Mouse (Mus musculus) kidney, adult 2 months (tissue): Measurements from ENCODE around the gene Enpp1. TPM values are rescaled to one million over a fixed set of nuclear protein-coding genes. Genes with fewer than 3 reads are reported as not detected.

Experiments used
- DNase-seq: peaks from one replicate; pipeline ENCODE4 v3.0.0; 2021
- H3K27ac ChIP-seq: fragments of 200-500 bp; 2 replicates; pipeline ENCODE4 v1.5.1; 2012; ENCODE audit warnings: low read depth, low read length, control low read depth, inconsistent platforms; ENCODE audit not compliant: insufficient read depth
- H3K27me3 ChIP-seq: fragments of 200-500 bp; replicated peaks from 2 replicates; pipeline ENCODE4 v1.6.1; 2012; ENCODE audit warnings: mild to moderate bottlenecking, moderate library complexity, low read length, inconsistent platforms; ENCODE audit not compliant: control insufficient read depth, insufficient read depth
- H3K36me3 ChIP-seq: fragments of 200-500 bp; 2 replicates; pipeline ENCODE4 v1.6.1; 2012; ENCODE audit warnings: mild to moderate bottlenecking, moderate library complexity, low read length, inconsistent platforms; ENCODE audit not compliant: control insufficient read depth, insufficient read depth
- H3K4me1 ChIP-seq: fragments of 200-500 bp; 2 replicates; pipeline ENCODE4 v1.6.1; 2011; ENCODE audit warnings: low read length; ENCODE audit not compliant: control insufficient read depth, insufficient read depth
- H3K4me3 ChIP-seq: fragments of 200-500 bp; 2 replicates; pipeline ENCODE4 v1.5.1; 2011; ENCODE audit warnings: mild to moderate bottlenecking, low read depth, low read length, control low read depth; ENCODE audit not compliant: insufficient read depth
- CTCF ChIP-seq: fragments of 200-500 bp; conservative IDR thresholded peaks from 2 replicates; pipeline ENCODE4 v1.5.1; 2011; ENCODE audit warnings: low read depth, mild to moderate bottlenecking, control low read depth, low read length, moderate library complexity, mixed read lengths; ENCODE audit not compliant: insufficient read depth, insufficient read length
- POLR2A ChIP-seq: fragments of 200-500 bp; IDR thresholded peaks from one replicate; pipeline ENCODE4 v1.6.1; 2011; ENCODE audit warnings: low read depth, low read length, control low read depth
- WGBS: fragments of 180-500 bp; shearing (Covaris S2); methylation state at CpG from one replicate; pipeline ENCODE4 v1.1.7; 2018; 5-methylcytosine and 5-hydroxymethylcytosine counted together
- polyA plus RNA-seq: library from polyadenylated mRNA; depleted of rRNA; stranded (reverse); fragments of >200 nt; gene quantifications from 2 replicates; pipeline ENCODE4 v1.2.3, GENCODE M21; 2012

Gene Enpp1
- polyA plus RNA-seq, 1 experiment, result 8.5 TPM

DNA sequence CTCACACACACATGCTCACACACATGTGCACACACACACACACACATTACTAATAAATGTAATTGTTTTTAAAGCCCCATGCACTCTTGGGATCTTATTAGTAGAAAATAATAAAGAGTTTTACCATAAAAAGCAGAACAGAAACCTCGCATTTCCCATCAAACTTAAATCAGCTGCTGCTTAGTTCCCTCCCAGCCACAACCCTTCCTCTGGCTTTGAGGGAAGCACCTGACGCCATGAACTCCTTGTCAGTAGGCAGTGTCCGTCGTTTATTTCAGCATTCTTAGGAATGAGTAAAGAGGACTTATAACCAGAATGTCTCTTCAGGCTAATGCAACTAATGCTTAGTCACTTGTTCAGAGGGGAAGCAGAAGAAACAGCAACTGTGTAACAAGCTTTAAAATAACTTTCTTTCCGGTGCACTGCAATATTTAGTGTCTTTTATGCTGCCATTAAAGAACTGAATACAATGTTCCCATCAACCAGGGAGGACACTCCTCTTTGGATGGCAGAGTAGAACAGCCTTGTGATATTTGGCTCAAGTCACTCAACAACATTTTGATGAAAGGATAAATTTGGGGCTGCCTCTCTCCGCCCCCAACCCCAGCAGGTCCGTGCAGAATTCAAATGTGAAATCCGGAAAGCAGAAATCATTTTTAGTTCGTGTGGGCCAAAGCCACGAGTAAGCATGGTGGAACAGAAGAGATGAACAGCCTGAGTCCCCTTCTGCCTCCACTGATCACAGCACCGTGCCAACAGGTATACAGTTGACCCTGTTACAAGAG lies 69.0 kb downstream of the Enpp1 start:
- peaks cover 2% of the 10 kb centered on the region; the same call in 1 of the 2 replicates for H3K4me1 ChIP-seq
- no peaks in the 10 kb centered on the region; the same call in none of the 2 replicates for H3K36me3 ChIP-seq
- TF ChIP-seq CTCF, result no peak
- TF ChIP-seq POLR2A, result no peak
- 87% methylated on average over 11 of the region's 11 CpGs for WGBS
- no peaks in the 10 kb centered on the region for H3K27me3 ChIP-seq
- no peak for DNase-seq
- no peak overlapping the region for H3K27ac ChIP-seq
- no peak overlapping the region for H3K4me3 ChIP-seq

GRCm38 (mm10) chr10:24641416-24642140 lies 70.4 kb downstream of the Enpp1 start:
- WGBS, result 48% methylated on average over 14 of the region's 14 CpGs
- no peaks in the 10 kb centered on the region for H3K27me3 ChIP-seq
- H3K4me3 ChIP-seq, result no peak overlapping the region
- TF ChIP-seq CTCF (no peak), POLR2A (no peak)
- no peaks in the 10 kb centered on the region; the same call in none of the 2 replicates for H3K36me3 ChIP-seq
- H3K27ac ChIP-seq, result no peak overlapping the region
- peaks cover 2% of the 10 kb centered on the region; the same call in 1 of the 2 replicates for H3K4me1 ChIP-seq
- DNase-seq, result no peak

DNA sequence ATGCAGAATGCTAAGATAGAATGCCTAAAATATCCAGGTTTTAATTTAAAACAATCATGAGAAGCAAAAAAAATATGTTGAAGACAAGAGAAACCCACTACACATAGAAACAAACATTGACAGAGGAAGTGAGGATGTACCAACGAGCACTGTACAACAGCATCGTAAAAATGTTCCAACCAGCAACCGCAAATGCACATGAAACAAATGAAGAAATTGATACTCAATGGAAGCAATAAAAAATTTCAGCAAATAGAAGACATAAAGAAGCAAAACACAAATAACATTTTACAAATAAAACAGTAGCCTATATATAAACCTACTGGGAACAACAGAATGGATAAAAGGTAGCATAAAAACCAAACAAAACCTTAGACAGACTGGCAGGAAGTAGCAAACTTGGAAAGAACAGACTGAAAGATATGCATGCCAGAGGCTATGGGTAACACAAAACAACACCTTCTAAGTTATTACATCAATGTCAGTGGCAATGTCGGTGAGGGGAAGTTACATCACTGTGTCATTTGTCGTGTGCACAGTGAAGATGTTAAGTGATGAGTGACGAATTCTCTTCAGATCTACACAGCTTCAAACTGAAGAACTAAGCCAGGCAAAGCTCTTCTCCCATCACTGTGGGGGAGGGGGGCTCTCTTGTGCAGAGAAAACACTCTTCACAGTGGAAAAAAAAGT lies 71.6 kb downstream of the Enpp1 start:
- no peak overlapping the region for H3K4me3 ChIP-seq
- peaks cover 2% of the 10 kb centered on the region; the same call in 1 of the 2 replicates for H3K4me1 ChIP-seq
- H3K27ac ChIP-seq, result no peak overlapping the region
- no peak for TF ChIP-seq POLR2A
- no peak for TF ChIP-seq CTCF
- no peak for DNase-seq
- WGBS, result 75% methylated on average over 6 of the region's 6 CpGs
- H3K36me3 ChIP-seq, result no peaks in the 10 kb centered on the region; the same call in 1 of the 2 replicates
- H3K27me3 ChIP-seq, result no peaks in the 10 kb centered on the region

- Histone ChIP-seq H3K27ac (no peak overlapping the region), H3K4me1 (peaks cover 2% of the 10 kb centered on the region; the same call in 1 of the 2 replicates), H3K36me3 (no peaks in the 10 kb centered on the region; the same call in 1 of the 2 replicates), H3K4me3 (no peak overlapping the region), H3K27me3 (no peaks in the 10 kb centered on the region)
- TF ChIP-seq CTCF, result no peak
- 60% methylated on average over 7 of the region's 7 CpGs for WGBS
- no peak for DNase-seq
These were observed 72.4 kb downstream of the Enpp1 start for GRCm38 (mm10) chr10:24639596-24639995.

- 23% methylated on average over 10 of the region's 10 CpGs for WGBS
- TF ChIP-seq CTCF (no peak), POLR2A (no peak)
- Histone ChIP-seq H3K4me3 (no peak overlapping the region), H3K27ac (no peak overlapping the region), H3K27me3 (no peaks in the 10 kb centered on the region), H3K36me3 (no peaks in the 10 kb centered on the region; the same call in 1 of the 2 replicates), H3K4me1 (peaks cover 2% of the 10 kb centered on the region; the same call in 1 of the 2 replicates)
- DNase-seq, result no peak
These were observed 73.5 kb downstream of the Enpp1 start for GRCm38 (mm10) chr10:24638306-24639070.

DNA sequence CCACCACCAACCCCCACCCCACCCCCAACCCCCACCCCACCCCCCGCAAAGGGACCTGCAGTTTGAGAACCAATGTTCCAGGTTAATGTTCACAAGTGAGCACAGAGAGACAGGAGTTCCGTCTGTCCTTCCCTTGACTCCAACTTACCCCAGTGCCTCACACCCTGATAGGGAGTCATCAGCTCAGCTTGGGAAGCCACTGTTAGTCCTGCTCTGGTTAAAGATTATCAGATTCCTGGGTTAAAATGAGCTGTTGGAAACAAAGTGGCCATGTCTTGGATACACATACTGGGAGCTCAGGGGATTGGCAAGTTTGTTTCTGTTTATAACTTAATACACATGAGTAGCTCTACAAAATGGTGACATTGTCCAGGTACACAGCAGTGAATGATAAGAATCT lies 75.0 kb downstream of the Enpp1 start:
- no peaks in the 10 kb centered on the region for H3K27me3 ChIP-seq
- no peak overlapping the region for H3K27ac ChIP-seq
- TF ChIP-seq CTCF (no peak), POLR2A (no peak)
- H3K4me3 ChIP-seq, result no peak overlapping the region
- H3K4me1 ChIP-seq, result peaks cover 2% of the 10 kb centered on the region; the same call in 1 of the 2 replicates
- no peaks in the 10 kb centered on the region for H3K36me3 ChIP-seq
- peak; percentile 57 for DNase-seq
- 36% methylated on average over 2 of the region's 2 CpGs for WGBS
